Mouse (Mus musculus) c-Kit-negative CD71-positive TER-119-positive erythroid progenitor cells, embryonic 14.5 days (primary cell): Measurements from ENCODE around the gene Prkcq.

ENCODE experiments used
- DNase-seq: peaks from one replicate; pipeline ENCODE4 v3.0.0-alpha.2; 2013; ENCODE audit warnings: low read depth, low spot score

Gene Prkcq

DNA sequence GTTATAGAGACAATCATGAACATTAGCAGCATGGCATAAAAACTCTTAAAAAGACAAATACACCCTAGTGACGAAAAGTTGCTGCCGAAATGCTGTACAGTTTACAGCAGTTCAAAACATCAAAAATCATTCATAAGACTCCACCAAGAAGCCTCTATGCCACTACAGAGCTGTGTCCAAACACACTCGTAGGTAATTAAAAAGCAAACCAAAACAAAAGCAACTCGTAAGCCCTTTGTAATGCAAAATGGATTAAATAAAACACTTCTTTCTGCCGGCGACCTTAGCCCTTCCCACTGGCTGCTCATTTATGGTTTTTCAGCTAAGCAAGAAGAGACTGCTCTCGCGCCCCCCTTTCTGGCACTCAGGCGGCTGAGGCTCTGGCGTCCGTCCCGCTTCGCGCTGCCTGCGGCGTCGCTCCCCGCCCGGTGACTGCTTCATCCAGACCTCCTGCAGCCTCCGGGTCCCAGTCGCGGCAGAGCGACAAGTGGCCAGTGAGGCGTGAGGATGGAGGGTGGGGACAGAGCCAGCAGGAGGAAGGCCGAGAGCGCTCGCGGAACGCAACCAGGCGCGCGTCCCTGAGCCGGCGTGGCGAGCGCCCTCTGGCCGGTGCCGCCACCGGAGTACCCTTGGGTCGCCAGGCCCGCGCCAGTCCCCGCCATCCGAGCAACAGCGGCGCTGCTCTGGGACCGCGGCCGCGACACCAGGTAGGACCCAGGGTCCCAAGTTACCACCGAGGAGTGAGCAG, at the start of gene Prkcq:
Prkcq (plus strand) TSS at position 355 of the 748 bp plus-strand sequence.
- DNase-seq: no peak

DNA sequence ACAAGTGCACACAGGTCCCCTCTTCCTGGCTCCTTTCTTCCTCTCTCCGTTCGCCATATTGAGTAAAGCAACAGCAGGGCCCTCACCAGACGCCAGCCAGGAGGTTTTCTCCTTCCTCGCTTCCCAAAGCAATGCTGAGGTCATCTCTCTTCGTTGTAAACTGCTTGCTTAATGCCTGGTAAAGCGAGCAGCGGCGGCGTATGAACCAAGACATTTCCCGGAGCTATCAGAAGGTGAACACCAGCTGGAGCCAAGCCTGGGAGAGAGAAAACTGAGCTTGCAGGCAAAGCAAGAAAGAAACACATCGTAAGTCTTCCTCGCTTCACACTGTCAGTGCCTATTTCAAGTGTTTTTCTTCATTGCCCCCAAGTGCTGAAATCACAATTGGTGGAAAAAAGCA, 41.0 kb upstream of the Prkcq start:
- DNase-seq: no peak

DNA sequence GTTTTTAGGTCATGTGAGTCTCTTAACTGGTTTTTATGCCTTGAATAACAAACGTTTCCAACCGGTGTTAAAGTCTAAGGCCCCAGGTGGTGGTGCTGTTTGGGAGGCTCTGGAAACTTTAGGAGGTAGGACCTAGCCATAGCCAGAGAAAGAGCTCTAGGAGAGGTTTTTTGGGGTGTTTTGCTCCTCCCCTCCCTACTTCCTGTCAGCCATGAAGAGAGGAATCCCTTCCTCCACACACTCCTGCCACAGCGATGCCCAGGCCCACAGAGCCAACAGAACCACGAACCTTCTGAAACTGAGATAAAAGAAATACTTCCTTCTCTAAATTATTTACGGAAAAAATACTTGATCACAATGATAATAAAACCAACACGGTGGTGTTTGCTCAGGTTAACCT, 36.2 kb upstream of the Prkcq start:
- DNase-seq: no peak

DNA sequence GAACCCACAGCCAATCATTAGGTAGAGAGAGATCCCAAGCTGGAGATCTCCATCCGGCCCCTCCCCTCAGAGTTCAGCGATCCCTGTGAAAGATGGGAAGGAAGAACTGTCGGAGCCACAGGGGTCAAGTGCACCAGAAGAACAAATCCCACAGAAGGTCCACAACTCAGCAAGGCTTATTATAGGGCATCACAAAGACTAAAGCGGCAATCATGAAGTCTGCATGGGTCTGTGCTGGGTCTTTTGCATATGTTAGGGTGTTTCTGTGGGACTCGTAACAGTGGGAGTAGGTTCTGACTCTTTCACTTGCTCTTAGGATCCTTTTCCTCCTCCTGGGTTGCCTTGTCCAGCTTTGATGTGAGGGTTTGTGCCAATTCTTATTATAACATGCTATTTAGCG, 33.8 kb upstream of the Prkcq start:
- DNase-seq: no peak

DNA sequence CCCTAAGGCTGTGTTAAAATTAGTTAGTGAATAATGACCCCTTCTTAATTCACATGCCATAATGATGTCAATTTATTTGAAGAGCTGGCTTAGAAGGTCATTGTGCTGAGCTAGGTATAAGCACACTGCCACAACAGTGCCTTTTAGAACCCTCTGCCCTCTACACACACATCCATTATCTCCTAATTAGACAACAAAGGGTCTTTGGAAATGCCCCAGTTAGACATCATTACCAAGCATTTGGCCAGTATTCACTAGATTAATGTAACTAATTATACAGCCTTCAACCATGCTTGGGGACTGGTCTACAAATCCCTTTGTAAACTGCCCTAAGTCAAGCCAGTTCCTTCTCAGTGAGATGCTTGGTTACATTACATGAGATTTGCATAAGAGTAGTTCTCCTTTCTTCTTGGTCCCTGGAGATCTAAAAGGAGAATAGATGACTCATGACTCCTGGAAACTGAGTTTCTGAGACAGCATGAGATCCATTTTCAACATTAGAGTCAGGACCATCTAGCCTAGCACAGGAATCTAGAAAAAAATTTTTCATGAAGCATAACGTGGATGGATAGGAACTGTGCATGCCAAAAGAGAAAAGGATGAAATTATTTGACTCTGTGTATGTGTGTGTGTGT, 32.3 kb upstream of the Prkcq start:
- DNase-seq: no peak

DNA sequence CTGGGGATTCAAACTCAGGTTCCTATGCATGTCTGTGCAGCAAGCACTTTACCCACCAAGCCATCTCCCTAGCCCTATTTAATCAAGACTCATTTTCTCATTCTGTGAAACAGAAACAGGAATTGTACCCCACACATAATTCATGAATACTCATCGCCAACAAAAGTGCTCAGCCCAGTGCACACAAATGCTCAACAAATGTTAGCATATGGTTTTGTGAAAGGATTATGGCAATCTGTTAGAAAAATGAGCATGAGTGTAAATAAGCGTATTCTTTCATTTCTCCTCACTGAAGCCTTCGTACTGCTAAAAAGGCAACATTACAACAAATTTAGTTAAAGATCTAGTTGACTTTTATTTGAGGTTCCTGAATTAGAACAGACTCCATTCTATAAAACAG, 31.5 kb upstream of the Prkcq start:
- DNase-seq: no peak

DNA sequence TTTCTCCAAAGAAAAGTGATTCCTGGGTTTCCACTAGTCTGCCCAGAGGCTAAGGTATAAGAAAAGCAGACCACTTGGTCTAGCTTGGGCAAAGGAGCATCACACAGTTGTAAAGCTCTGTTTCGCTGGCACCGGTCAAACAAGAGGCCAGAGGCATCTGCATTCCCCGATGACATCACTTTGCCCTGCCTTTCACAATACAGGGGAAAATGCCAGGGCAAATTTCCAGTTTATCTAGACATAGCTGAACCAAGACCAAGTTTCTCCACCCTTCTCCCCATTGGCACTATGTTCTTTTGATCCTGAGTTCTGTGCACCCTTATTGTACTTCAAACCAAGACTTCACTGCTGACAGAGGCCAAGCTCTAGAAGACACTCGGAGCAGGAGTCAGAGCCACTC, 22.8 kb upstream of the Prkcq start:
- DNase-seq: no peak

DNA sequence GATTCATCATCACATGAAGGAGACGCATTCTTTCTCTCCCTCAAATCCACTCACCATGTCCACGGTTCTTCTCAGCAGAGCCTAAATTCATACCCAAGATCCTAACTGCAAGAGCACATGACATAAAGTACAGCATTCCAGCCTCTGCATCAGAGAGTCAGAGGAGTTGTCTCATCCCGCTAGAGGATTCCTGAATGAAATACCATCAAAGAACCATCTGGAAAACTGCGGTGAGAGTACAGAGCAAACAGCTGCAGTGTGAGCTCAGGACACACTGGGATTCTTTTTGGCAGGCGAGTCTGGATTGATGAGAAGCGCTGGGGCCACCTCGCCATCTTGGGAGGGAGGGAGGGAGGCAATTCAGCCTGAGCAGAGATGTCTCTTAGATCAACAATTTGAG, 20.9 kb upstream of the Prkcq start:
- DNase-seq: no peak

DNA sequence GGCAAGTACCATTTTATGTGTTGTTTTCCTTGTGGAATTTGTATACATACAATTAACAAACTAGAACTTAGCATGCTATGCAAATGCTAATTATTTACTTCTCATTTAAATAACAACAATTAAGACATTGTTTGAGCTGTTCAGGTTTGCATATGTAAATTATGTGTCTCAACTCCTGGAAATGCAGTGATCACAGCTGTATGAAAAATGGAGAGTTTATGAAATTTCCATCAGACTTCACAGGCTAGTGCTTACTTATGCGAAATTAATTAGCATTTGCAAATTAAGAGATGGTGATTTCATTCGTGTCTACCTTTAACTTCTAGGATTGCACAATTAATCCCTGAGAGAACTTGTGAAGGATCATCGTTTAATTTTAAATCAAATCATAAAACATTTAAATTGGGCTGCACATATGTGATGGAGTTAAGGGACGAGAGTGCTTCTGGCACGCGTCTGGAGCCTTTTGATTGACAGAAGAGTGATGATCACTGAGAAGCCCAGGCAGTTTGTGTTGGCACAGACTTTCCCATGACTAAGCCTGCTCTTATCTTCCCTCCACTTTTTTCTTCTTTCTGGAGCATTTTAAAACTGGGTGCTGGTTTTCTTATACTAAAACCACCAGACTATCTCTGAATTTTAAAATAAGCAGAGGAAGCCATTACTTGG, 20.1 kb upstream of the Prkcq start:
- no peak for DNase-seq

DNA sequence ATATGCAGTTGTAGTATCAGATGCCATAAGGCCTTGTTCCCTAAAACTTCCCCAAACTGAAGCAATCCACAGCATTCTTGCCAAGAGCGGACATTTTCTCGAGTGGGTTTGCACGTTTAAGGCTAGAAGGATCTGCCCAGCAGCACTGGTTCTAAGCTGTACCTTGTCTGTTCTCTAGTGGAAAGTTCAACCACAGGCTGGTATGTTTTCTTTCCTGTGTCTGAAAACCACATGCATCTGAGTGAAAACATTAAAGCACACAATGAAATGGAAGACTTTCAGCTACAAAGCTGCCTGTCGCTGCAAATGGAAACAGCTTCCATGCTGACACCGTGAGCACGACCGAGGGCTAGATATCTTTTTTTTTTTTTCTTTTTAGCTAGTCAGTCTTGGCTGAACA, 12.3 kb upstream of the Prkcq start:
- DNase-seq: no peak

DNA sequence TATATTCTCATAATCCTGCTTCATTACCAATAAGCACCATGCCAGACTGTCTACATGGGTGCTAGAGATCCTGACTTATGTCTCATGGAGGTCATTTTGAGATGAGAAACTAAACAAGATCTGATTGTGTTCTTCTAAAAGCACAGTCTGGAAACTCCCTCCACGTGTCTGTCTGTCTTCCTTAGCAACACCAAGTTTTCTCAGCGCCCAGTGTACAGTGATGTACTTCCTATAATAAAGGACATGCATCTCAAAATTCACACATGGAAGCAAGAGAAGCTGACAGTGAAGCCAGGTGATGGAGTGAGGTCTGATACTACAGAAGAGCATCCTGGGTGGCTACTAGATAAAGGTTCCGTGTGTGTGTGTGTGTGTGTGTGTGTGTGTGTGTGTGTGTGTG, 11.2 kb upstream of the Prkcq start:
- DNase-seq: no peak

DNA sequence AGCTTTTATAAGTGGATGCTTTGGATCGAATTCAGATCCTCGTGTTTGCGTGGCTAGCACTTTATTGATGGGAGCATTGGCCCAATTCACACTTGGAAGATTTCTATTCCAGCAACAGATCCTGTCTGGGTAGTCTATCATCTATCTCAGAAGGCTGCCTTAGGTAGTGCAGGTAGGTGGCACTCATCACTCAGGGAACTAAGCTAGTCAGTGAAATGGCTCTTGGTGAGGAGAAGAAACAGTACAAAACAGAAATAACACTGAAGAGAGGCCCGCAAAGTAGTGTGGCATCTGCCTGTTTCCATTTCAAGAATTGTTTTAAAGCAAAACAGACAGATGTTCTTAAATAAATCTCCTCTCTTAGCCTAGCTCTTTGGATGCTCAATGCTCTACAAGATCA, 10.6 kb upstream of the Prkcq start:
- DNase-seq: no peak

DNA sequence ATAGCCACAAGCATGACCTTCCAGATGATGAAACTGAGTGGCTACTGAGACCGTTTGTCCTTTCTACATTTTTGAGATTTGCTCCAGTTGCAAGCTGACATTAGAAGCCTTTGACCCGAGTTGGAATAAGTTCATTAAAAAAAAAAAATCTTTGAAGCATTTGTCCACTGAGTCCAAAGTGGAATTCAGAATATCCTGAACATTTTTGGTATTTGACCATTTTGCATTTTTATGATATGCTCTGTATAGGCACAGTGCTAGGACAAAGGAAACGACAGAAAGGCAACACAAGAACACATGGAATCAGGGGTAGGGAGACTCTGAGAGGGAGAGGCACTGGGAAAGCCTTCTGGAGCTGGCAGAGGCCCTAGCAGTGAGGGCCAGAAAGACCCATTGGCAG, 9.2 kb upstream of the Prkcq start:
- DNase-seq: no peak

DNA sequence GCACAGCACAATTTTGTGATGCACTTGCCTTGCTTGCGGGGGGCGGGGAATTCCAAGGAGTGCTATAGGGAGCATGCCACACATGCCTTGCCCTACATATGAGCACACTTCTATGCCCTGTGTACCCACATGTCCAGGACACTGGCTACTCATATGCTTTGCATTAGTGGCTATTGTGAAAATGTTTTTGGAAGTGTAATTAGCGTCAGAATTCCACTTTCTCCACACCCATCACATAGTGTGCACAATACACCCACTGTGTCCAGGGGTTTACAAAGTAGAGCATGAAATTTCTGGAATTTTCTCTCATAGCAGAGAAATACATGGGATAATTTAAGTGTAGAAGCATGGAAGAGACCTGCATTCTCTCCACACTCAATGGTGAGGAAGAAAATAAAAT, 7.7 kb upstream of the Prkcq start:
- DNase-seq: no peak

DNA sequence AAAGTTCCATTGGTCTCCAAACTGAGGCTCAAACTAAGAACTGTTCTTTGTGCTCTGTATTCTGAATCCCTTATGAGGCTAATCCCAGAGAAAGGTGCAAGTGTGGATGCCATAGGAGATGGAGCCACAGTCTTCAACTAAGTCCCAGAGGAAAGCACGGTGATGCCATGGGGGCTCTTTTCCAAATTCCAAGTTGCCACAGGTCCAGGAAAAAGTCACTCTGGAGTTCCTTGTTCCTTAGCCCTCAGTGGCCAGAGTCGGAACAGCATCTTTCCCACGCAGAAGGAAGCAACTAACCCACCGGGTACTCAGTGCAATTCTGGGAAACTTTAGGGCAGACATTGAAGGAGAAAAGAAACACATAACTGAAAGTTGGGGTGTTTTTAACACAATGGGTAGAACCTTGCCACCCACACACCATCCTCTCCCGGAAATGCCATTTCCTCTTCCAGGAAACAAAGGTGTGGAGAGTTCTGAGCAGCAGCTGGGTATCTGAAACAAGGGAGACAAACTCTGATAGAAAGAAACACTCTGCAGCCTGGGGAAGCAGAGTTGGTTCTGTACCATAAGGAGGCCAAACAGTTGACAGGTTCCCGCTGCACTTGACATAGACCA, 2.1 kb upstream of the Prkcq start:
- DNase-seq: no peak

DNA sequence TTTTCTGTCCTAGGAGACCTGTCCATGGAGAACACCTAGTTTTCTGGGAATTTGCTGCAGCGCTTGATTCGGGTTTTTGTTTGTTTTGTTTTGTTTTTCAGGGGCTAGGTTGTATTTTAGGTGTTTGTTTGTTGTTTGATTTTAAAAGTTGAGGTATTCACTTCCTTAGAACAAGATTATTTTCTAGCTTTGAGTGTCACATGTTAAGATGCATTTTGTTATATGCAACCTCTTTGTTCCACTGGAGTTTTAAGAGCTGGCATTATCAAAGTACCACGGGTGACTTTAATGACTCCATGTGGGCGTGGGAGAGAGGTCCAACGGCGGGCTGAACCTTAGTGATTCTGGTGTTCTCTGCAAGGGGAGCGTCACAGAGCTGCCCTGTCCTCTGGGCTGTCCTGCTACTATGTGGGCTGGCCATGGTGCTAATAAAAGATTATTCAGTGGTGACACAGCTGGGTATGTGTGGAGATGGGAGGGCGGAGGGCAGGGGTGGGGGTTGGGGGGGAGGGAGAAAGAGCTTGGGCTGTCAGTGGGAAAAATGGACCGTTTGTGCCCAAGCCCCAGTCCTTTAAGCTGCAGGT, 1.0 kb downstream of the Prkcq start:
- no peak for DNase-seq

DNA sequence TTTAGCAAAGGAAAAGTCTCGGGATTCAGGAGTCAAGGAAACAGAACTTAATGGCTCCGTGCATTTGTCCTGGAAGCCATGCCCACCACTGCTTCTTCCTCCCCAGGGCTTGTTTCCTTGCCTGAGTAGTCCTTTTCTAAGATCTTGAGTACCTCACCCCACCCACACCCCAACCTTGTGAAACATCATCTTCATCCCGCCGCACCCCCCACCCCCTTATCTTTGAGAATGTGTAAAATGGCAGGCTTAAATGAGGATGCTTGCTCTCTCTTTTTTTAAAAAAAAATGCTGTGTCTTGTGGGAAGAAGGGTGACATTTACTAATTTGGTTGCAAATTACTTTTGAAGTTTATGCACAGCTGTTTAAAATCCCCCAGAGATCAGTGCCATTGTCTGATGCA, 1.6 kb downstream of the Prkcq start:
- no peak for DNase-seq

DNA sequence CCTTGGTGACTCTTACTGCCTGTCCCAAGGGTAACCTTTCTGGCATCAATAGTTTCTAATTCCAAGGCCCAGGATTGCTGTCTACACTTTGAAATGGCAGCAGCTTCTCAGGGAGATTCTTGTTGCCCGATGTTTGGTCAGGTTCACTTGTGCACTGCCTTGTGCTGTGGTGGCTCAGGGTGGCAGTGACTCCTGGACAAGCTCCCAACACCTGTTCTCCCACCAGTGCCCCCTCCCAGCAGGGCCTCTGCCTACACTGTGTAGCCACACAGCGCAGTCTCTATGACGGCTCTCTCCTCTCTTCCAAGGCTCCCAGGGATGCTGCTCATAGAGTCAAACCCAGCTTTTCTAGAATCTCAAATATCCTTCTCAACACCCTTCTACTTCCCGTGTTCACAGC, 2.2 kb downstream of the Prkcq start:
- DNase-seq: no peak

DNA sequence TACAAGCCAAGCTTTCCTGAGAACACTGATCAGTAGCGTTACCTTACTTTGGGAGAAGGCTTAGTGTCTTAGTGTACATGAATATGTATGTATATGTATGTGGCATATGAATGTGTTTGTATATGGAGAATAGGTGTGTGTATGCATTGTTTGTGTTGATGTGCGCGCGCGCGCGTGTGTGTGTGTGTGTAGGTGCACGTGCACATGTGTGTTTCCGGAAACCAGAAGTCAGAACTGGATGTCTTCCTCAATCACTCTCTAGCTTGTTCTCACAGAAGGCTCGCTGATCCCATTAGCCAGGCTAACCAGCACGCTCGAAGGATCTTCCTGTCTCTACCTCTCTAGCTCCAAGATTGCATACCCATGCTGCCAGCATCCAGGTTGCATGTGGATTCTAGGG, 6.0 kb downstream of the Prkcq start:
- no peak for DNase-seq

DNA sequence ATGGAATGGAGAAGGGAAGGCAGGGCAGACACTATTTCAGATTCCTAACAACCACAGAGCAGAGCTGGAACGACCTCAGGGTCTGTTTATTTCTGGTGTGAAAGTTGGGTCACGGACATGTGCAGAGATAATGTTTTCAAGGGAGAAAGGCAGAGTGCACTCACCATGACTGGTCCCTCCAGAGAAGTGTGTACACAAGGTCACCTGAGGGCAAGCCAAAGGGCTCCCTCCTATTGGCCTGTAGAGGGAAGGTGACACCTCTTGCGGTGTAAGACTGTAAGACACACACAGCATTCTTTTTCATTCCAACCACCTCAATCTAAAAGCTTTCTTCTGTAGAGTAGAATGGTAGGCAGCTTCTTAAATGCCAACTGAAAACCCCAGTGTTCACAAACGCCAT, 9.6 kb downstream of the Prkcq start:
- no peak for DNase-seq

DNA sequence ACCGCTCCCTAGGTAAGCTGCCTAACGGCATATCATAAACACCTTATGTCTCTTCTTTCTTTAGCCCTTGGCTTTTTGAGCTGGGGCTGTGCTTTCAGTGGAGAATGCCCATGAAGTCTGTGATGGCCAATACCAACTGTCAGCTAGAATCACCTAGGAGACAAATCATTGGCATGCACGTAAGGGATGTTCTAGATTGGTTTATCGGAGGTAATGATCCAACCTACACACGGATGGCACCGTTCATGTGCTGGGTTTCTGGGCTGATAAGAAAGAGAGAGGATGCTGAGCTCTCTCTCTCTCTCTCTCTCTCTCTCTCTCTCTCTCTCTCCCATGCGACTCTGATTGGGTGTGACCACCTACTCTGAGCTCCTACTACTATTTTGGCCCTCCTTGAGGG, 10.2 kb downstream of the Prkcq start:
- no peak for DNase-seq

DNA sequence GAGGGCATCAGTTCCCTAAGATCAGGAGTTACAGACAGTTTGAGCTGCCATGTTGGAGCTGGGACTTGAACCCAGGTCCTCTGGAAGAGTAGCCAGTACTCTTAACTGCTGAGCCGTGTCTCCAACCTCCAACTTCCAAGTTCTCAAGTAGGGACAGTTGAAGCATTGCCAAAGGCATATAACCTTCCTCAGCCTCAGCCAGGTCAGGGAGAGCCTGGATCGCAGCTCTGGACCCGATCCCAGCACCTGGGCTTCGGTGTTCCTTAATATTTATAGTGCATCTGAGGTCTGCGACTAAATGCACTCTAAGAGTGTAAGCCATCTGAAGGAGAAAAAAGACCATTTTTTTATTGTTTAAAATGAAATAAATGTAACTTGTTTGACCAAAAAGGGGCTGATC, 12.1 kb downstream of the Prkcq start:
- DNase-seq: no peak
